Mouse (Mus musculus): ENCODE data around the gene Krtap19-2. TPM values are rescaled to one million over a fixed set of nuclear protein-coding genes. Genes with fewer than 3 reads are reported as not detected.
A peak's percentile ranks its signal among the peaks of the same experiment; 100 is the strongest.

The Krtap19-2 gene
- polyA plus RNA-seq, 1 experiment: not detected

GRCm38 (mm10) chr16:88826978-88827377 lies 47.1 kb downstream of the Krtap19-2 start:
- no peak for TF ChIP-seq POLR2A (IDR thresholded peaks at IDR 0.05; ENCODE audit: extremely low read depth, insufficient read depth, low read length)
- TF ChIP-seq CTCF (IDR thresholded peaks at IDR 0.05; ENCODE audit: extremely low read depth, insufficient read depth, low read length): no peak
- no peak overlapping the region for H3K4me3 ChIP-seq (ENCODE audit: insufficient read depth, low read length)
- no peaks in the 10 kb centered on the region for H3K4me1 ChIP-seq (ENCODE audit: control insufficient read depth, insufficient read depth, low read length)
- H3K27ac ChIP-seq (ENCODE audit: insufficient read depth, low read length): no peak overlapping the region

DNA sequence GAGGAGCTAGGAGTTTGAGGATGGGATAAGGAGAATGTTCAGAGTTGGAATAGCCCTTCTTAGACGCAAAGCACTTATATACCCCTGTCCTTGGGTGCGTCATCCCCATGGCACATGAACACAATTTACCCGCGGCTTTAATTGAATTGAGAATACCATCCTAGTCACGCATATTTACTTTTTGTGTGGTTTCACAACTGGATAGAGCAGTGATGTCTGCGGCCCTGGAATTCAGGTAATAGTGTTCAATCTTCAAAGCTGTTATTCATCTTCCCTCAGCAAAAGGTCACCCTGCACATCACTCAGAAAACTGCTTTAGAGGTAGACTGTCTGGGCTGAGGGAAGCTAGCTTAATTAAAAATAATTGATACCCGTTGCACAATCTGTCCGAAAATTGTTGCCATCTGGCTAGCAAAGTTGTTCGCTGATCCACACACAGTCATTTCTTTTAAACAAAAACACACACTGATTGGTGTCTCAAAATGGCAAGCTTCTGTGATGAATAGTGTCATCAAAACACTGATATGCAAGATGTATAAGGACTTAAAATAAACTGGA lies 47.9 kb downstream of the Krtap19-2 start, which contains the start of gene Krtap14:
Gene Krtap14 (minus strand): TSS at position 51 of the 558 bp plus-strand sequence.
- Histone ChIP-seq H3K4me1 (ENCODE audit: control insufficient read depth, insufficient read depth, low read length) (no peaks in the 10 kb centered on the region), H3K4me3 (ENCODE audit: insufficient read depth, low read length) (no peak within 1 kb of the TSS), H3K27ac (ENCODE audit: insufficient read depth, low read length) (no peak within 1 kb of the TSS)
- no peak for TF ChIP-seq CTCF (IDR thresholded peaks at IDR 0.05; ENCODE audit: extremely low read depth, insufficient read depth, low read length)
- TF ChIP-seq POLR2A (IDR thresholded peaks at IDR 0.05; ENCODE audit: extremely low read depth, insufficient read depth, low read length): no peak

DNA sequence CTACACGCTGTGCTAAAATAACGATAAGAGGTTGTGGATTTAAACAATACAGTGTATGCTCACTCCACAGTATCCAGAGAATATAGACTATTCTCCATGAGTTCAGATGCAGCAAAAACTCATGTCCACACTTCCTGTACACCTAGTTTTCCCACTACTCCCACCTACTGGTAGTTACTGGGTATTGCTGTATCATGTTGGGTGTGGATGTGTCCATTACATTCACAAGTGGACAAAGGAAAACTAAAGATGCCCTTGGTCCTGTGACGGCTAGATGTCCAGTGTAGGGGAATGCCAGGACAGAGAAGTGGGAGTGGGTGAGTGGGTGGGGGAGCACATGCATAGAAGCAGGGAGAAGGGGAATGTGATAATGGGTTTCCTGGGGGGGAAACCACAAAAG lies 50.3 kb downstream of the Krtap19-2 start:
- no peaks in the 10 kb centered on the region for H3K4me1 ChIP-seq (ENCODE audit: control insufficient read depth, insufficient read depth, low read length)
- H3K27ac ChIP-seq (ENCODE audit: insufficient read depth, low read length): no peak overlapping the region
- TF ChIP-seq CTCF (IDR thresholded peaks at IDR 0.05; ENCODE audit: extremely low read depth, insufficient read depth, low read length) (peak; percentile 38; the same call in 1 of the 2 replicates), POLR2A (IDR thresholded peaks at IDR 0.05; ENCODE audit: extremely low read depth, insufficient read depth, low read length) (no peak)
- H3K4me3 ChIP-seq (ENCODE audit: insufficient read depth, low read length): no peak overlapping the region

Other genes with a start within 250 kb of the Krtap19-2 start
- not detected in 2 replicates for gene 2310079G19Rik, start 246.6 kb downstream of the Krtap19-2 start, polyA plus RNA-seq (2012; rRNA removed)
- not detected in 2 replicates for gene Krtap26-1, start 226.5 kb downstream of the Krtap19-2 start, polyA plus RNA-seq (2012; rRNA removed)
- not detected in 2 replicates for gene Krtap27-1, start 202.6 kb downstream of the Krtap19-2 start, polyA plus RNA-seq (2012; rRNA removed)
- not detected in 2 replicates for gene 2310061N02Rik, start 166.3 kb downstream of the Krtap19-2 start, polyA plus RNA-seq (2012; rRNA removed)
- not detected in 2 replicates for gene Krtap13-1, start 145.4 kb downstream of the Krtap19-2 start, polyA plus RNA-seq (2012; rRNA removed)
- not detected in 2 replicates for gene Krtap13, start 122.6 kb downstream of the Krtap19-2 start, polyA plus RNA-seq (2012; rRNA removed)
- gene 2310034C09Rik, start 115.4 kb downstream of the Krtap19-2 start, polyA plus RNA-seq (2012; rRNA removed): not detected in 2 replicates
- not detected in 2 replicates for gene 2310057N15Rik, start 100.1 kb downstream of the Krtap19-2 start, polyA plus RNA-seq (2012; rRNA removed)
- gene Gm5965, start 96.4 kb downstream of the Krtap19-2 start, polyA plus RNA-seq (2012; rRNA removed): not detected in 2 replicates
- gene Gm20741, start 62.0 kb downstream of the Krtap19-2 start, polyA plus RNA-seq (2012; rRNA removed): not detected in 2 replicates
- not detected in 2 replicates for gene Krtap15, start 54.1 kb downstream of the Krtap19-2 start, polyA plus RNA-seq (2012; rRNA removed)
- gene Krtap14, start 48.1 kb downstream of the Krtap19-2 start, polyA plus RNA-seq (2012; rRNA removed): not detected in 2 replicates
- not detected in 2 replicates for gene Krtap19-1, start 4.9 kb downstream of the Krtap19-2 start, polyA plus RNA-seq (2012; rRNA removed)
- not detected in 2 replicates for gene Krtap19-3, start 3.8 kb upstream of the Krtap19-2 start, polyA plus RNA-seq (2012; rRNA removed)
- not detected in 2 replicates for gene Krtap19-4, start 10.8 kb upstream of the Krtap19-2 start, polyA plus RNA-seq (2012; rRNA removed)
- gene Krtap19-5, start 22.2 kb upstream of the Krtap19-2 start, polyA plus RNA-seq (2012; rRNA removed): not detected in 2 replicates
- gene Krtap19-9b, start 58.0 kb upstream of the Krtap19-2 start, polyA plus RNA-seq (2012; rRNA removed): not detected in 2 replicates
- gene Krtap16-3, start 88.6 kb upstream of the Krtap19-2 start, polyA plus RNA-seq (2012; rRNA removed): not detected in 2 replicates
- gene Krtap22-2, start 136.5 kb upstream of the Krtap19-2 start, polyA plus RNA-seq (2012; rRNA removed): not detected in 2 replicates
- not detected in 2 replicates for gene Gm10229, start 141.0 kb upstream of the Krtap19-2 start, polyA plus RNA-seq (2012; rRNA removed)
- not detected in 2 replicates for gene Krtap6-1, start 157.4 kb upstream of the Krtap19-2 start, polyA plus RNA-seq (2012; rRNA removed)
- gene Gm10228, start 167.2 kb upstream of the Krtap19-2 start, polyA plus RNA-seq (2012; rRNA removed): not detected in 2 replicates
- not detected in 2 replicates for gene Krtap6-5, start 173.6 kb upstream of the Krtap19-2 start, polyA plus RNA-seq (2012; rRNA removed)
- not detected in 2 replicates for gene 1110025L11Rik, start 189.7 kb upstream of the Krtap19-2 start, polyA plus RNA-seq (2012; rRNA removed)
- gene Krtap6-3, start 209.7 kb upstream of the Krtap19-2 start, polyA plus RNA-seq (2012; rRNA removed): not detected in 2 replicates